Mouse (Mus musculus): ENCODE results near the gene Mypn. TPM values are rescaled to one million over a fixed set of nuclear protein-coding genes. Genes with fewer than 3 reads are reported as not detected.

The Mypn gene
- total and polyA plus RNA-seq, 2 experiments from 2014 or later, result 12.7 to 26.5 TPM

- Histone ChIP-seq H3K27ac (ENCODE audit: low read depth) (no peak overlapping the region), H3K36me3 (replicated peaks; ENCODE audit: control insufficient read depth, insufficient read depth, low read length) (peaks cover 61% of the 10 kb centered on the region), H3K4me3 (ENCODE audit: low read depth, low read length) (no peak overlapping the region), H3K27me3 (ENCODE audit: control insufficient read depth, insufficient read depth, low read length) (no peaks in the 10 kb centered on the region), H3K9ac (replicated peaks; ENCODE audit: low read depth, low read length) (no peak overlapping the region), H3K9me3 (replicated peaks; ENCODE audit: control insufficient read depth, low read length) (no peaks in the 10 kb centered on the region), H3K4me1 (ENCODE audit: control insufficient read depth, insufficient read depth) (no peaks in the 10 kb centered on the region), H3K4me2 (ENCODE audit: low read depth, low read length) (no peak overlapping the region)
- no peak for TF ChIP-seq CTCF (IDR thresholded peaks at IDR 0.05; ENCODE audit: low read depth)
- TF ChIP-seq EP300 (IDR thresholded peaks at IDR 0.05; ENCODE audit: low read depth), result no peak
- no peak for DNase-seq (ENCODE audit: low spot score)
- WGBS, result 80% methylated on average over 14 of the region's 14 CpGs
- no peak for ATAC-seq (ENCODE audit: insufficient read depth, low read depth)
Observed at GRCm38 (mm10) chr10:63121961-63122360, 81.8 kb downstream of the Mypn start.

- Histone ChIP-seq H3K4me2 (ENCODE audit: low read depth, low read length) (no peak overlapping the region), H3K4me1 (ENCODE audit: control insufficient read depth, insufficient read depth) (no peaks in the 10 kb centered on the region), H3K27me3 (ENCODE audit: control insufficient read depth, insufficient read depth, low read length) (no peaks in the 10 kb centered on the region), H3K27ac (ENCODE audit: low read depth) (no peak overlapping the region), H3K9me3 (replicated peaks; ENCODE audit: control insufficient read depth, low read length) (no peaks in the 10 kb centered on the region), H3K36me3 (replicated peaks; ENCODE audit: control insufficient read depth, insufficient read depth, low read length) (peaks cover 67% of the 10 kb centered on the region), H3K4me3 (ENCODE audit: low read depth, low read length) (no peak overlapping the region), H3K9ac (replicated peaks; ENCODE audit: low read depth, low read length) (no peak overlapping the region)
- TF ChIP-seq EP300 (IDR thresholded peaks at IDR 0.05; ENCODE audit: low read depth), result no peak
- no peak for TF ChIP-seq CTCF (IDR thresholded peaks at IDR 0.05; ENCODE audit: low read depth)
- no peak for DNase-seq (ENCODE audit: low spot score)
- no peak for ATAC-seq (ENCODE audit: insufficient read depth, low read depth)
- WGBS, result 74% methylated on average over 14 of the region's 14 CpGs
Observed at GRCm38 (mm10) chr10:63119916-63120315, 83.8 kb downstream of the Mypn start.

DNA sequence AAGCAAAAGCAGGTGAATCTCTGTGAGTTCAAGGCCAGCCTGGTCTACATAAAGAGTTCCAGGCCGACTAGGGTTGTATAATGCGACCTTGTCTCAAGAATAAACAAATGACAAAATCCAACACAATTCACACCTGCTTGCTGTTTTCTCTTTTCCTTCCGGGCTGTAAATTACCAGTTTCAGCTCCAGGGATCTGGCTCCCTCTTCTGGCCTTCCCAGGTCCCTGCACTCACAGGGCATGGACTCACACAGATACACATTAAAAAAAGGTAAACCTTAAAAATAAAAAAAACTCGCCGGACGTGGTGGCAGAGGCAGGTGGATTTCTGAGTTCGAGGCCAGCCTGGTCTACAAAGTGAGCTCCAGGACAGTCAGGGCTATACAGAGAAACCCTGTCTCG, 86.2 kb downstream of the Mypn start:
- TF ChIP-seq EP300 (IDR thresholded peaks at IDR 0.05; ENCODE audit: low read depth), result no peak
- no peak for TF ChIP-seq CTCF (IDR thresholded peaks at IDR 0.05; ENCODE audit: low read depth)
- Histone ChIP-seq H3K4me3 (ENCODE audit: low read depth, low read length) (no peak overlapping the region), H3K27me3 (ENCODE audit: control insufficient read depth, insufficient read depth, low read length) (no peaks in the 10 kb centered on the region), H3K27ac (ENCODE audit: low read depth) (no peak overlapping the region), H3K9ac (replicated peaks; ENCODE audit: low read depth, low read length) (no peak overlapping the region), H3K36me3 (replicated peaks; ENCODE audit: control insufficient read depth, insufficient read depth, low read length) (peaks cover 55% of the 10 kb centered on the region), H3K4me2 (ENCODE audit: low read depth, low read length) (no peak overlapping the region), H3K4me1 (ENCODE audit: control insufficient read depth, insufficient read depth) (no peaks in the 10 kb centered on the region), H3K9me3 (replicated peaks; ENCODE audit: control insufficient read depth, low read length) (no peaks in the 10 kb centered on the region)
- DNase-seq (ENCODE audit: low spot score), result no peak
- WGBS, result 94% methylated on average over 8 of the region's 8 CpGs
- ATAC-seq (ENCODE audit: insufficient read depth, low read depth), result no peak

DNA sequence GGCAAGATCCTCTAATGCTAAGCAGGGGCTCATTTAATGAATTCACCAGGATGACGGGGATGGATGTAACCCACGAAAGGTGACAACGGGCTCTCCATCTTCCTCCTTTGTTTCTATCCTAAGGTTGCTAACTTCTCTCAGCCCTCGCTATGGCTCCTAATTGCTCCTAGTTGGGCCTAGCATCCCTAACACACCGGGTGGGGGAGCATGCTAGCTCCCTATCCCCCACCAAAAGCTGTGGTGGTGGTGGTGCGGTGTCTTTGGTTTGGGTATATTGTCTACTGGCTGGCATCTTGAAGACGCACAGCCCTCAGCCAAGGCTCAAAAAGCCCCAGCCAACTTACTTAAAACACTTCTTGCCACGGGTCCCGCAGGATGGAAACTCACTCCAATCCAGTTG, 87.4 kb downstream of the Mypn start:
- H3K36me3 ChIP-seq (replicated peaks; ENCODE audit: control insufficient read depth, insufficient read depth, low read length), result peaks cover 46% of the 10 kb centered on the region
- TF ChIP-seq CTCF (IDR thresholded peaks at IDR 0.05; ENCODE audit: low read depth), result no peak
- no peak for TF ChIP-seq EP300 (IDR thresholded peaks at IDR 0.05; ENCODE audit: low read depth)
- no peaks in the 10 kb centered on the region for H3K4me1 ChIP-seq (ENCODE audit: control insufficient read depth, insufficient read depth)
- H3K27me3 ChIP-seq (ENCODE audit: control insufficient read depth, insufficient read depth, low read length), result no peaks in the 10 kb centered on the region
- no peak overlapping the region for H3K4me3 ChIP-seq (ENCODE audit: low read depth, low read length)
- no peak overlapping the region for H3K9ac ChIP-seq (replicated peaks; ENCODE audit: low read depth, low read length)
- H3K27ac ChIP-seq (ENCODE audit: low read depth), result no peak overlapping the region
- DNase-seq (ENCODE audit: low spot score) (no peak), ATAC-seq (ENCODE audit: insufficient read depth, low read depth) (no peak)
- no peaks in the 10 kb centered on the region for H3K9me3 ChIP-seq (replicated peaks; ENCODE audit: control insufficient read depth, low read length)
- no peak overlapping the region for H3K4me2 ChIP-seq (ENCODE audit: low read depth, low read length)
- WGBS, result 92% methylated on average over 9 of the region's 9 CpGs

DNA sequence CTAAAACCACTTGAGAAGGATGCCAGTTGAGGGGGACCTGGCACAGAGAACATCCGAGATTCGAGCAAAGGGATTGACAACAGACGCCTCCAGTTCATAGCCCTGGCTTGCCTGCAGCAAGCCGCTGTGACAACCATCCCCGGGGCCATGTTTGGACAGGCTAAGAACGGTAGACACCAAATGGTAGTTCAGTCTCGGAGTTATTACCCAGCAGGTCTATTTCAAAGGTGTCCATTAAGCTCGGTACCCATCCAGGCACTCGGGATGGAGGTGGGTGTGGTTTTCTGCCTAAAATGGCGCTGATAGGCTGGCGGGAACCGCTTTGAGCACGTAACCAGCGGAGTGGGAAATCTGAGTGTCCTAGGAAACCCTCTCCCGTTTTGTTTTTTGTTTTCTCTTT, 87.9 kb downstream of the Mypn start:
- no peaks in the 10 kb centered on the region for H3K4me1 ChIP-seq (ENCODE audit: control insufficient read depth, insufficient read depth)
- ATAC-seq (ENCODE audit: insufficient read depth, low read depth) (no peak), DNase-seq (ENCODE audit: low spot score) (no peak)
- no peak overlapping the region for H3K27ac ChIP-seq (ENCODE audit: low read depth)
- no peaks in the 10 kb centered on the region for H3K9me3 ChIP-seq (replicated peaks; ENCODE audit: control insufficient read depth, low read length)
- WGBS, result 84% methylated on average over 15 of the region's 15 CpGs
- no peak overlapping the region for H3K4me3 ChIP-seq (ENCODE audit: low read depth, low read length)
- no peak for TF ChIP-seq CTCF (IDR thresholded peaks at IDR 0.05; ENCODE audit: low read depth)
- TF ChIP-seq EP300 (IDR thresholded peaks at IDR 0.05; ENCODE audit: low read depth), result no peak
- no peaks in the 10 kb centered on the region for H3K27me3 ChIP-seq (ENCODE audit: control insufficient read depth, insufficient read depth, low read length)
- no peak overlapping the region for H3K4me2 ChIP-seq (ENCODE audit: low read depth, low read length)
- H3K36me3 ChIP-seq (replicated peaks; ENCODE audit: control insufficient read depth, insufficient read depth, low read length), result peaks cover 41% of the 10 kb centered on the region
- H3K9ac ChIP-seq (replicated peaks; ENCODE audit: low read depth, low read length), result no peak overlapping the region

GRCm38 (mm10) chr10:63113716-63114360, 89.9 kb downstream of the Mypn start:
- H3K9me3 ChIP-seq (replicated peaks; ENCODE audit: control insufficient read depth, low read length), result no peaks in the 10 kb centered on the region
- 88% methylated on average over 6 of the region's 6 CpGs for WGBS
- no peak overlapping the region for H3K27ac ChIP-seq (ENCODE audit: low read depth)
- no peak overlapping the region for H3K9ac ChIP-seq (replicated peaks; ENCODE audit: low read depth, low read length)
- no peak overlapping the region for H3K4me2 ChIP-seq (ENCODE audit: low read depth, low read length)
- H3K4me1 ChIP-seq (ENCODE audit: control insufficient read depth, insufficient read depth), result no peaks in the 10 kb centered on the region
- H3K36me3 ChIP-seq (replicated peaks; ENCODE audit: control insufficient read depth, insufficient read depth, low read length), result peaks cover 26% of the 10 kb centered on the region
- DNase-seq (ENCODE audit: low spot score), result no peak
- ATAC-seq (ENCODE audit: insufficient read depth, low read depth), result no peak
- no peaks in the 10 kb centered on the region for H3K27me3 ChIP-seq (ENCODE audit: control insufficient read depth, insufficient read depth, low read length)
- H3K4me3 ChIP-seq (ENCODE audit: low read depth, low read length), result no peak overlapping the region
- TF ChIP-seq EP300 (IDR thresholded peaks at IDR 0.05; ENCODE audit: low read depth), result no peak
- no peak for TF ChIP-seq CTCF (IDR thresholded peaks at IDR 0.05; ENCODE audit: low read depth)
